Mouse (Mus musculus) embryo, embryonic 9.5 days (tissue): Measurements from ENCODE around the gene Thap2.

Experiments used
- DNase-seq: peaks from one replicate; pipeline ENCODE4 v3.0.0-alpha.2; 2017; ENCODE audit errors: extremely low spot score

Gene Thap2

DNA sequence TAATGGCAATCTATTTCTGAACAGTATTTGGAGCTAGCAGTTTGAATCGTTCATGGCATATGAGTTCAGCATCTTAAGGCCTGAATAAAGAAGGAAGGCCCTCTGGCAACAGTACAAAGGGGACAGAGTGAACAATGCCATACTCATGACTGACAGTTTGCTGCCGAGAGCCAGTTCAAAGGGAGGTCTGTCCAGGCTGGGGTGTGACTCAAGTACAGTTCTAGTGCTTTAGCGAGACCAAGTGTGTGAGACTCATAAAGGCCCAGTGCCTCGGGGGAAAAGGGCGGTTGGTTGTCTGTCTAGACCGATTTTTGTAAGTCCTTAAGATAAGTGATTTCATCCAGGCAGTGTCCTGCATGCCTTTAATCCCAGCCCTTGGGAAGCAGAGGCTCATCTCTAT is 29.7 kb downstream of the Thap2 start:
- no peak for DNase-seq

DNA sequence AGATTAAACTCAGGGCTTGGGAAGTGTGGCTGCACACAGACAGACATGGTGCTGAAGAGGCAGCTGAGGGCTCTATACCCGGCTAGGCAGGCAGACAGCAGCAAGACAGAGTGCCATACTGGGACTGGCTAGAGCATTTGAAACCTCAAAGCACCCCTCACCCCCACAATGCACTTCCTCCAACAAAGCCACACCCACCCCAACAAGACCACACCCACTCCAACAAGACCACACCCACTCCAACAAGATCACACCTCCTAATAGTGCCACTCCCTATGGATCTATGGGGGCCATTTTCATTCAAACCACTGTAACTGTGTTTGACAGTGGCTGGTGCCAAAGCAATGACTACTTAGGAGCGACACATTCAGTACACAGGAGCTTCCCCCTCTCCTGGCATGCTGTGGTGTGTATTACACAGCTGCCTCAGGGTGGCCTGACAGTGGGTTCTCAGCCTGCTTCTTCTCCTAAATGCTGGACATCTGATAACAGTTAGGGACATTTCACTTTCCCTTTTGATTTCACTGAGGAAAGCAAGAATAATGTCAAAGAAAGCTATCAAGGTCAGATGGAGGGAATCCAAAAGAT is 33.3 kb downstream of the Thap2 start:
- no peak for DNase-seq

DNA sequence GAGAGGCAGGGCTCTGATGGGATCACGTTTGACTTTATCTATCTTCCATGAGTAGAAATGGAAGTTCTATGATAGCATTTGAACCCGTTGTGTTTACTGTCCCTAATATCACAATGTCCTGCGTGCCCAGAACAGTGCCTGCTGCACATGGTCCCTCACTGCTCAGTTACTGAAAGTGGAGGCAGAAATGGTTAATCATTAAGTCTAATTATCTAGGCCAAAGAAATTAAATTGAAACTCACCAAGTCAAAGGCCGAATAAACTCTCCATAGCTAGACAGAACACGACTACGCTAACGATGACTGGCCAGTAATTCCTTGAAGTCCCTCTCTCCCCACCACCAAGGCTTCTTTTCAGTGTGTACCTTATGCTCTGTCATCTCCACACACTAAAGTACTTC is 34.7 kb downstream of the Thap2 start:
- no peak for DNase-seq

DNA sequence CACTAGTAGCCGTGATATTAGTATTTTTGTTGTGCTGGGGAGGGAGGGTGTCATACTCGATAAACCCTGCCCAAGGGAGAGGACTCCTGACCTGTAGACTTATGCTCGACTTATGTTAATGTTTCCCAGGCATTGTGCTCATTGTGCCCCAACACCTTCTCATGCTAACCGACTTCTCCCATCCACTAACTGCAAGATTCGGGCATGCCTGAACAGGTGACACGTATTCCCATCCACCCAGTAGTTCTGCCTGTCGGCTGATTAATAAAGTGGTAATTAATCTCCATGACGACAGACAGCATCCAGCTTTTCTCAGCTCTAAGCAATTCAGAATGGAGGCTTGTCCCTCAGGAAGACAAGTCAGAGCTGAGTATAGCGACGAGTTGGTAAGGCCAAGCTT is 35.2 kb downstream of the Thap2 start:
- no peak for DNase-seq

DNA sequence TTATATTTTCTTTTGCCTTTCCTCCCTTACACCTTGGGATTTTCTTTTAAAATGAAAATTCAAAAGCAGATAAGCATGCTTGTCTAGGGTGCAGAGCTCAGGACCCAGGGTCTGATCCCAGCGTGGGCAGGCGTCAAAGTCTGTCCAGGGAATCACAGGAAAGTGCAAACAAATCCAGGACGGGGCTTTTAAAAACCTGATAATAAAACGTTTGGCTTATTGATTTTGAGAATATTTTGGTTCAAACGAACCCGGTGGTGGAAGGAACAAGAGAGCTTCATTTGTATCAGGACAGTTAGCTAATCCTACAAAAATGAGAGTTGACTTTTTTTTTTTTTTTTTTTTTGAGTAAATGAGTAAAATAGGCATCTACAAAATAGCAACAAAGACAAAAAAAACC is 36.1 kb downstream of the Thap2 start:
- DNase-seq: no peak

DNA sequence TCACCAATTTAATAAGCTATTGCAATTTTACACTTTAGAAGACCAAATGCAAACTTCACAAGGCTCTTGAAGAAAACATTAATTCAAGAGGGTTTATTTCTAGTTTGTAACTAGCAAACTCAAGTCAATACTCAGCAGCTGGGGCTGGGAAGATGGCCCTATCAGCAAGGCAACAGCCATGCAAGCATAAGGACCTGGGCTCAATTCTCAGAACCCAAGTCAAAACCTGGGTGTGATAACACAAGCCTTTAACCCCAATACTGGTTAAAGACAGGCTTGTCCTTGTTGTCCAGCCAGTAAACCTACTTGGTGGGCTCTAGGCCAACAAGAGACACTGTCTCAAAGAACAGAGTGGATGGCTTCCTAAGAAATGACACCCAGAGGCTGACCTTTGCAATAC is 37.8 kb downstream of the Thap2 start:
- no peak for DNase-seq

DNA sequence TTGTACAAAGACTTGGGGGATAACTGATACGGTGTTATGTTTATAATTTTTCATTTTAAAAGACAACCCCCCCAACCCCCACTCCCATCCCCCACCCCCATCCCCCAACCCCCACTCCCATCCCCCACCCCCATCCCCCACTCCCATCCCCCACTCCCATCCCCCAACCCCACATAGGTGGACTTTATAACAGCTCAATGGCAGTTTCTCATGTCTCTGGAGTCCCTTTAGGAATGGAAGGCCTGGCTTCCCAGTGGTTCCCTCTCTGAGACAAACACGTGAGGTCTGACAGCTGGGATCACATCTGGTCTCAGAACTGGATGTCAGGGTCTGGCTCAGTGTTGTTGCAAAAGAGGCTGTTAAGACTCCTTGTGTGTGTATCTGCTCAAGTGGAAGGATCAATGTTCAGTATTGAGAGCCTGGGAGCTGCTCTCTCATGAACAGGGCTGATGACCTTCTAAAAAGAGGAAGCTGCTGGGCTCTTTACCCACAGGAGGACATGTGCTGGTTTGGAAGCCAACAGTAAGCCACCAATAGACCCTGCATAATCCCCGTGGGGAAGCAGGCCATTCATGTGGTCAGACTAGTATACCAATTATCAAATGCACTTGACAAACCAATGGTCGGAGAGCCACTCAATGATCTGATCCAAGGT is 41.3 kb downstream of the Thap2 start:
- DNase-seq: no peak

DNA sequence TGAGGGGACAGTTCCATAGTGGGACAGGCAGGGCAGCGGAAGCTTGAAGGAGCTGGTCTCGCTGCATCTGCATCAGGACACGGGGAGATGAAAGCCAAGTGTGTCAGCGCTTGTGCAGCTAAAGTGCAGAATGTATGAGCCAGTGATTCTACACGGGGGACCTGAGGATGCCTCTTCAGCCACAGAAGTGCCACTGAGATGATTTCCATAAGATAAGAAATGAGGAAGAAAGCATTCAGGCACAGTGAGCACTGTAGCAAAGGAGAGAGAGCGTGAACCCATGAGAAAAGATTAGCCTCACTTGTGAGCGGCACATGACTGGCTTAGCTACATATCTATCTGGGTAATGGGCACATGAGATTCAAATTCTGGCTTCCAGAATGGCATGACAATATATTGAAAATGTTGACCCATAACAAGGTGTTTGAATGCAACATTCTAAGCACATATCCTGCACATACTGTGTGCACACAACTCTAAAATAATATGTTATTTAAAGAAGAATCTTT is 44.4 kb downstream of the Thap2 start:
- DNase-seq: no peak

DNA sequence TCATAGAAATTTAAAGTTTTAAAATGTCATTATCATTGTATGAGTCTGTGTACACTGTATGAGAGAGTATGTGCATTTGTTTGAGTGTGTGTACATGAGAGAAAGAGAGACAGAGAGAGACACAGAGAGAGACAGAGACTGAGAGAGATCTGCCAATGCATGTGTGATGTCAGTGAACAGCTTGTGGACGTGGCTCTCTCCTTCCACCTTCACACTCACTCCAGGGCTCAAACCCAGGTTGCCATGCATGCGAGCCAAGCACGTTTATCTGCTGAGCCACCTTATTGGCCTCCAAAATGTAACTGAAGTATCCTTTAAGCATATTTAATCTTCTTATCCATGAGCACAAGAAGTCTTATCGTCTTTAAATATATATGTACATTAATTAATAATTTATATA is 47.3 kb downstream of the Thap2 start:
- DNase-seq: no peak

DNA sequence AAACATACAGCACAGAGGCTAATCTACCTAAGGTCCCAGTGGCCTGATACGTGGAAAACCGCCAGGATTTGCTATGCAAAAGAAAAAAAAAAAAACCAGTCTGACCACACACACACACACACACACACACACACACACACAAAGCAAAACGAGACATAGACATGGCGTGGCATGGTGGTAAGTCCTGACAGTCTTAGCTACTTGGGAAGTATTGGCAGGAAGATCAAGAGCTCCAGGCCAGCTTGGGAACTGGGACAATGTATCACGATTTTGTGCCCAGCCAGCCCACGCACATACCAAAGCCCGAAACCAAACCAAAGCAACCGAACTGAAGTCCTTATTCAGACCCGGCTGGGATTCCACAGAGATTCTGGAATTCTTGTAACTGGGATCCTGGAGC is 50.7 kb downstream of the Thap2 start:
- no peak for DNase-seq

DNA sequence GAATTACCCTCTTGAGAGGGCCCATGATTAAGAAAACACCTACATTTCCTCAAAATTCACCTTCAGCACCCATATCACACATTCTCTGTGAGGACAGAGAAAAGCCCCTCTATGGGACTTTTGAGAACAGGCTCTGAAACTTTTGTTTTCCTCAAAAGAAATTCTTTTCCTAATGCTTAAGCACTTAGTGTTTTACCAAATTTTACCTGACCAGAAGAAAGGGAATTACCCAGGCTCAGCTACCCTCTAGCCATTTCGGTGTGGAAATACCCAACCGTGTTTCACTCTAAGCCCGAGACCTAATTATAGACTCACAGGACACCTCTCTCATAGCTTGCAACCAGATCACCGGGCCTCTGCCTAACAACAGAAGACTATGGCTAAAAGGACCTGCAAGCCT is 51.2 kb downstream of the Thap2 start:
- DNase-seq: no peak

DNA sequence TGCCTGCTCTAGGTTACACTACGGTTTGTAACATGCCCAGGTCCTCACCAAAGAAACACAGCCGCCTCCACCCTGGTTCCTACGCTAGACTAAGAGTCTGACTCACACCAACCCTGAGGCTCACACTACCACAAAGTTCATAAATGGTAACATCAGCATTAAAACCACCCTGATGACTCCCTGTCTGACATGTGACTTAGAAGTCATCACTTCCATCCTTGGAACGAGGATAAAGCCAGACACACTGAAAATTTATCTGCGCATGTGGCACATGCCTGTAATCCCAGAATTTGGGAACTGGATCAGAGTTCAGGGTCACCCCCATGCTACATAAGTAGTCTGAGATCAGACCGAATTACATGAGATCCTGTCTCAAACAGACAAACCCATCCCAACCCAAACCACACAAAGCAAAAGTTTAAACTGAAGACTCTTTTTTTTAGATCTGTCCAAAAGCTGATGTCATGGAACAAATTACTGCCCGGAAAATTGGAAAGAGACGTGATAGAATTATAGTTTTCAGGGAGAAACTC is 51.8 kb downstream of the Thap2 start:
- no peak for DNase-seq

DNA sequence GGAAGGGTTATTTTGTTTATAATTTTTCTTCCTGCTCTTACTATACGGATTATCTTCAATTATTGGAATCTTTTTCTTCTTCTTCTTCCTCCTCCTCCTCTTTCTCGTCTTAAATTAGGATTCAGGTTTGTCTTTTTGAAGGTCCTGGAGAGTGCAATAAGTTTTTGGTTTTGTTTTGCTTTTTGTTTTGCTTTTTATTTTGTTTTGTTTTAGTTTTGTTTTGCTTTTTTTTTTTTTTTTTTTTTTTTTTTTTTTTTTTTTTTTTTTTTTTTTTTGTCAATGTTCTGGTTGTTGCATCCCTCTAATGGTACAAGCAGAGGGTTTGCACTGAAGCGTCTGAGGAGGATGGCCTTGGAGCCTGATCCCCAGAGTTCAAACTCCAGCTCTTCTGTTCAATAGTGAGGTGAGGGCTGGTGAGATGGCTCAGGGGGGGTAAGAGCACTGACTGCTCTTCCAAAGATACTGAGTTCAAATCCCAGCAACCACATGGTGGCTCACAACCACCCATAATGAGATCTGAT is 55.2 kb downstream of the Thap2 start:
- DNase-seq: no peak

DNA sequence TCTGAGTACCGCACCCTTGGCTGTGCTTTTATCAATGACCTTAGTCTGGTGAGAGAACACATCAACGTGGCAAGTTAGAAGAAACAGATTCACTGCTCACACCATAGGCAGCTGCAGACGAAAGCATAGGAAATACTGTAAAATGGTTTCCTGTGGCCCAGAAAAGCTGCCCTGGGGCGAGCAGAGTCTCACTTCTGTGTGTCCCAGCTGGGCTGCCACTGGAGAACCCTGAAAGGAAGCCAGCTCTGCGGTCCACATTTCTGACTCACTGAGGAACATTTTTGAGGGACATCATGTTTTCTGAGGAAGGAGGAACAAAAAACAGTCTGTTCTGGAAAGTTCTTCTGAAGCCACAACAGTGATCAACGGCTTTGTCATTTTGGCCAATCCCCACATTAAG is 55.7 kb downstream of the Thap2 start:
- DNase-seq: no peak

DNA sequence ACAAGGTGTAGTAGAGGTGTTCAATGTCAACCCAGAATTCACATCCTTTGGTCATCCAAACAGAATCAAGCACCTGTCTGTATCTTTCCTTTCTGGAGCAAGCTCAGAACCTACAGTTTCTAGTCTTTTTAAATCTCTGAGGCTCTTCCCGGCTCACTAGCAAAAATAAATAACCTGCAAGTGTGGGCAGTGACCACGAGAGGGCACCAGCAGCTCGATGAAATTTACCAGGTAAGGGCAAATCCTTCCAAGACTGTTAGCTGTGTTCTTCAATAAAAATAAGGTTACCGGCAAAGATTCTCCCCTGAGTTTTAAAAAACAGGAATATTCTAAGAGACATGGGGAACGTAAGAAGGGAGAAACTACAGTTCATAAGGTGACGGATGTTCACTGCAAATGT is 60.9 kb downstream of the Thap2 start:
- peak; percentile 63 for DNase-seq

DNA sequence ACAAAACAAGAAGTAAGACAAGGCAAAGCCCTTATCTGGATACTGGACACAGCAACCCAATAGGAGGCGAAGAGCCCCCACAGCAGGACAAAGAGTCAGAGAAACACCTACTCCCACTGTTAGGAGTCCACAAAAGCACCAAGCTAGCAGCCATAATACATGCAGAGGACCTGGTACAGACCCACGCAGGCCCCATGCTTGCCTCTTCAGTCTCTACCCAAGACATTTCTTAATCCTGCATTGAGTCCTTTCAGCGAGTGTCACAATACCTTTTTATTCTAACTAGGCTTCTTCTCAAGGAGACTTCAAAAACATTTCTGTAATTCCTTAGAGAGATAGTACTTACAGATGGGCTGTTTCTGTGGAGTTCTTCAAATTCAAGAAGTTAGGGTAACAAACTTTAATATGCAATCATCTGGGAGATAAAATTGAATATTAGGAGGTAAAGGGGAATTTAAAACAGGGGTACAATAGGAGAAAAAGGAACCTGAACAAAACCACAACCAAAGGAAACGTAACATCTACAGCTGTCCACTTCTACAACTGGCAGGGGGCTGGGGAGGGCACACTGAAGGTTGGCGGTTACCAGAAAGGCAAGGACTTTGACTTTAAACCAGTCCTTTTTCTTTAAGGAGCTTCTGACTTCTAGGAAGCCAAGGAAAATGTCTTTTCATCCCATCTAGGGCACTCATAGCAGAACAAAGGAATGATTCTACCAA is 62.8 kb downstream of the Thap2 start:
- no peak for DNase-seq
